Mouse (Mus musculus) C2C12 (cell line): ENCODE measurements around the gene Ptprn2.

Experiments
- CTCF ChIP-seq: IDR thresholded peaks from one replicate; pipeline ENCODE4 v1.5.1; 2011; ENCODE audit not compliant: control insufficient read depth, insufficient read depth, insufficient read length
- MYOD1 ChIP-seq: IDR thresholded peaks from one replicate; pipeline ENCODE4 v1.6.1; 2011; ENCODE audit warnings: low read depth; ENCODE audit not compliant: control insufficient read depth, insufficient read length

- TF ChIP-seq CTCF (no peak), MYOD1 (no peak)
These were observed 327.5 kb downstream of the Ptprn2 start for GRCm38 (mm10) chr12:116813012-116813411.
